23 mouse cellular contexts compared by ENCODE assay signal in genomic region chr1:157144621-157145020, GRCm38 (mm10). TPM values are rescaled to one million over a fixed set of nuclear protein-coding genes. Genes with fewer than 3 reads are reported as not detected.
"Had no signal": no experiment of that assay in that cellular context is flagged by ENCODE, and none has a peak within 500 bp of the region (broad histone marks: within the 10 kb centered on the region; RNA-seq: fewer than 3 reads in every experiment).

No protein-coding gene starts in this region.

- DNase-seq: kidney, postnatal 36 days; lung, embryonic 14.5 days; lung, postnatal 14 days; spleen, adult 18-20 months; thymus, adult 2 months; thymus, postnatal 25 days had no signal

- ATAC-seq: liver, embryonic 12.5 days; midbrain, embryonic 15.5 days had no signal

RNA-seq across cellular contexts. Expression of gene Tex35, which starts 36.1 kb away (rescaled TPM):
- total RNA-seq: layer of hippocampus, adult 18-20 months; layer of hippocampus, postnatal 10 days; left cerebral cortex, adult 8-10 months; left cerebral cortex, postnatal 25 days; monocyte, adult 5-6 weeks; neutrophil, adult 5-6 weeks had no signal
- polyA plus RNA-seq: kidney, postnatal 0 days; limb, embryonic 11.5 days; limb, embryonic 15.5 days; liver, embryonic 12.5 days; liver, embryonic 16.5 days; lung, embryonic 14.5 days; macrophage; midbrain, embryonic 11.5 days; midbrain, embryonic 15.5 days; neural tube, embryonic 12.5 days; stomach, embryonic 15.5 days; urinary bladder, adult 2 months had no signal
